Mouse (Mus musculus): ENCODE data around the gene Zmynd15.

DNA sequence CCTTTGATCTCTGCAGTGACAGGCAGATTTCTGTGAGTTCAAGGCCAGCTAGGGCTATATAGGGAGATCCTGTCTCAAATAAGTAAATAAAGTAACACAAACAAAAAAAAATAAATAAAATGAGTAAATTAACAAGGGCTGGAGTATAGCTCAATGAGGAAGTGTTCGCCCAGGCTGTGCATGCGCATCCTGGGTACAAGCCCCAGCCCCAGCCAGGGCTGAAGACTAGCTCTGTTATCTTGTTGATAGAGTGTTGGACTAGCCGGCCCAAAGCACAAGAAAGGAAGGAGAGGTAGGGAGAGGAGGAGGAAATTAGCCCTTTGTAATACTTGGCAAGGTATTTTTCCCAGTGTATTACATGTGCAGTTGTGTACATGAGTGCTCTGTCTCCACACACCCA, 15.3 kb upstream of the Zmynd15 start:
- TF ChIP-seq POLR2A (IDR thresholded peaks at IDR 0.05; ENCODE audit: borderline replicate concordance, control insufficient read depth, low read depth, low read length) (no peak), CTCF (IDR thresholded peaks at IDR 0.05; ENCODE audit: control insufficient read depth, insufficient read depth, low read length) (no peak)
